Mouse (Mus musculus) right cerebral cortex, adult 2 months (tissue): ENCODE measurements around the gene Trim30c.
"Not testable (repeated sequence)": the region's sequence is repeated elsewhere in the genome, so short reads cannot be mapped to it uniquely, and the experiment has no call there.

Experiments used
- DNase-seq, 2 experiments: peaks; one replicate each; pipeline ENCODE4 v3.0.0; 2021 to 2022; ENCODE audit warnings: low spot score in 2 of 2

The Trim30c gene

GRCm38 (mm10) chr7:104400698-104401097, at the start of gene Trim30c:
Gene Trim30c, minus strand, starts transcription at chr7:104400837.
- DNase-seq, result no peak

DNA sequence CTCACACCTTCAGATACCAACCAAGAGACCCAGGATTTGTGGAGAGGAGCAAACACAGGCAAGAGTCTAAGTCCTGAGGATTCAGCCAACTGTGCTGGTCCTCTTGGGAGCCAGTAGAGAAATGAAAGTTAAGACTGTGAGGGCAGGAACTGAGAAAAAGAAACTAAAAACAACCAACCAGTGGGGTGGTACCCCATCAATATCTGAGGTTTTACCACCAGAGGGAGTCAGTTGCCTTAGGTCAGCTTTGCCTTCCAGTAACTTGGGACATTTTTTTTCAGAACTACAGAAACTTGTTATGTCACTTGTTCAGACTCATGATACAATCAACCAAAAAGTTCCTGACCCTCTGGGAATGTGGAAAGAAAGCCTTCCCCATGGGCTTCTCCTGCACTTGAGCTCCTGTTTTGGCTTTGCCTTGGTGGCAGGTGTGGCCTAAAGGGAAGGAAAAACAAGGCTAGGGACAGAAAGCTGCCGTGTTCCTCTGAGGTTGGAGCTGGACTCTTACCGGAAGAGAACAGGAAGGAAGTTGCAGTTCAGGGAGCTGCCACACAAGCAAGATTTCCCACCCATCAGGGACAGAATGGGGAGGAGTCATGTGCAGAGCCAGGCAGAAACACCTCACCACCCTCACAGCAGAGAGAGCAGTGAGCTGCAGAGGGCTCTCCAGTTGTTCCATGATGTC, 45.5 kb upstream of the Trim30c start:
- no peak for DNase-seq

DNA sequence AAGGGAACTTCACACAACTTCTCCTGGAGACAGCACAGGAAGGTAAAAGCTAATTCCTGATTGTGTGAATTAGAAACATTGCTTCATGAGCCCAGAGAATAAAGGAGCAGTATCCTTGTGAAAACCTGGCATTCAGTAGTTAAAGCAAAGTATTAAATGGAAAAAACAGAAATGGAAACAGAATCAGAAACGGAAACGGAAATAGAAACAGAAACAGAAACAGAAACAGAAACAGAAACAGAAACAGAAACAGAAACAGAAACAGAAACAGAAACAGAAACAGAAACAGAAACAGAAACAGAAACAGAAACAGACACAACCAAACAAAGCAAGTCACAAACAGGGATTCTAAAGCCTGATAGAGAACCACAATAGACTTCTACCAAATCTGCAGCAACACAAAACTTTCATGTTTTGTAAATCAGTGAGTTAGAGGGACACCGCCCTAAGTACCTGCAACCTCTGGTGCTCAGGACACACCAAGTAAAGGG, 3.9 kb upstream of the Trim30c start:
- no peak for DNase-seq

GRCm38 (mm10) chr7:104401140-104401539, 503 bp upstream of the Trim30c start:
- no peak for DNase-seq

DNA sequence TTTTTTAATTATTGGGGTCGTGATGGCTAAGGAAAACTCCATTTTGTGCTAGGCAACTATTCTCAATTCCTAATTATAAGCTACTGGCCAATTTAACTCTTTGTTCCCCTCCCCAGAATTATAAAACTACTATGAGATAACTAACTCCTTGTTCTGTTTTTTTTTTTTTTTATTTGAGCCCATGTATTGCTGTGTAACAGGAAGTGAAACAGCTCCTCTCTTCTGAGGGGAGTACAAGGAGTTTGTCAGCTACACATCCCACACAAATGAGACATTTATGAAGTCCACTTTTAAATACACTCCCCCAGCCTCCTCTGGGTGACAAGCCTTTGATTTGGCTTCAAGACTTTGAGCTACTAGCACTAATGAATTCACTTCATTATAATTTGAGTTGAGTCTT, 2.1 kb downstream of the Trim30c start:
- DNase-seq, result no peak

GRCm38 (mm10) chr7:104369736-104370414, 30.8 kb downstream of the Trim30c start, which contains the start of gene Trim30b:
Gene Trim30b, minus strand, starts transcription at chr7:104369884.
- peak in 1 of 2 experiments; percentile 2 for DNase-seq

DNA sequence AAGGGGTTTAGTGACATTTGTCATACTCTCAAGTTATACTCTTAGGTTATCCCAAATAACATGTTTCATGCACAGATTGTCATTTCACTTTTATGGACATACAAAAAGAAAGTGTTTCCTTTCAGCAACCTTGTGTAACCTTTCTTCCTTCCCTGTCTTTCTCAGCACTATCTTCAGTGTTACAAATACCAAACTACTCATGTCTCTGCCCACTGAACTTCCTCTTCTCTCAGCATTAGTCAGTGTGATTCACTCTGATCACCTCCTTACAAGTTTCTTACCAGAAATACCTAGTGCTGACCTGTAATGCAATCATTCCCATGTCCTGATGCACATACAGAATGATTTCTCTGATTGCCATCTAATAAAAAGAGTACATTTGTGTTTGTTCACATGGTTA, 34.3 kb downstream of the Trim30c start:
- no peak for DNase-seq

DNA sequence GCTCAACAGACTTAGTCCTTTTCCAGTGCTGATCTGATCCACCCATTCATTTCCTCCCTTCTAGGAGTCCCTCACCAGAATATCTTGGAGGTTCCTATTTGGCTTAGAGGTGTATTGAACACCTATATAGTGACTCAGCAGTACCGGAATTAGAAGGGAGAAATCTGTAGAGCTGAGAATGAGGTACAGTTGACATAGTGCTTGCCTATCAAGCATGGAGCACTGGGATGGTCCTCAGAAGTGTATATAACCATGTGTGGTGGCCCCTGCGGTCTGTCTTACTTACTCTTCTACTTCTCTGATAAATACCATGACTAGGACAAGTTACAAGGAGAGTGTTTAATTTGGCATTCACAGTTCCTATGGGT, 47.1 kb downstream of the Trim30c start:
- no peak for DNase-seq

GRCm38 (mm10) chr7:104352717-104353599, 47.7 kb downstream of the Trim30c start, which contains the start of gene Trim12c:
Gene Trim12c, minus strand, starts transcription at chr7:104353362.
- DNase-seq, result peak in 1 of 2 experiments; percentile 5

GRCm38 (mm10) chr7:104348043-104348442, 52.6 kb downstream of the Trim30c start:
- DNase-seq, result not testable (repeated sequence)

DNA sequence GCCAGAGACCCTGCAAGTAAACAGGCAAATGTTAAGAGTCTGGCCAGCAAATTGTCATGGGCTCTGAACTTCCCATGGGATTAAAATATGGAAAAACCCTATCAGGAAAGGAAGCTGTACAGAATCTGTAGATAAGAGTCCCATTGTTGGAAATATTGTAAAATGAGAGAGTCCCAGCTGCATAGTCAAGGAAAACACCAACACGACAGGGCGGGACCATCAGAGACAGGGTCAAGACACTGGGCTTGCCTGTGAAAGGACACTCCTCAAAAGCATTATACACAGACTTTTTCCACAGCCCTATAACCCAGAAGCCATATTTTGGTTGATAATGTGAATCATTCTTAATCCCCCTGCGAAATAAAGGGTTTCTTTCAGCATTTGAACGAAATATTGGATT, 59.9 kb downstream of the Trim30c start:
- DNase-seq, result not testable (repeated sequence)

GRCm38 (mm10) chr7:104335547-104335946, 65.1 kb downstream of the Trim30c start:
- DNase-seq, result not testable (repeated sequence)
